Mouse (Mus musculus): Measurements from ENCODE around the gene Exoc8. TPM values are rescaled to one million over a fixed set of nuclear protein-coding genes. Genes with fewer than 3 reads are reported as not detected.
A peak's percentile ranks its signal among the peaks of the same experiment; 100 is the strongest.

The Exoc8 gene
- 0.10 and 0.18 TPM in 2 replicates for polyA plus RNA-seq (2012)

- no peak for TF ChIP-seq TAL1 (IDR thresholded peaks at IDR 0.05; ENCODE audit: low read length)
- peak within 1 kb of the TSS; percentile 86 for H3K4me3 ChIP-seq (replicated peaks)
- peaks cover 55% of the 10 kb centered on the region for H3K4me1 ChIP-seq (ENCODE audit: control insufficient read depth)
- H3K27me3 ChIP-seq (ENCODE audit: control insufficient read depth), result no peaks in the 10 kb centered on the region
- H3K36me3 ChIP-seq (ENCODE audit: control insufficient read depth), result peaks cover 77% of the 10 kb centered on the region
- H3K9me3 ChIP-seq (ENCODE audit: control insufficient read depth, low read length), result no peaks in the 10 kb centered on the region
Observed at GRCm38 (mm10) chr8:124897386-124898250, at the start of gene Exoc8, which contains the start of gene Sprtn. Gene Exoc8, minus strand, starts transcription at chr8:124897705. Gene Sprtn, plus strand, starts transcription at chr8:124897886.

- Histone ChIP-seq H3K36me3 (ENCODE audit: control insufficient read depth) (peaks cover 12% of the 10 kb centered on the region), H3K9me3 (ENCODE audit: control insufficient read depth, low read length) (no peaks in the 10 kb centered on the region), H3K27me3 (ENCODE audit: control insufficient read depth) (peaks cover 31% of the 10 kb centered on the region), H3K4me3 (replicated peaks) (no peak overlapping the region), H3K4me1 (ENCODE audit: control insufficient read depth) (peaks cover 27% of the 10 kb centered on the region)
- TF ChIP-seq GATA1 (IDR thresholded peaks at IDR 0.05; ENCODE audit: low read length) (no peak), TAL1 (IDR thresholded peaks at IDR 0.05; ENCODE audit: low read length) (no peak)
Observed at GRCm38 (mm10) chr8:124944406-124944805, 46.9 kb upstream of the Exoc8 start.

GRCm38 (mm10) chr8:124943801-124944200 is 46.3 kb upstream of the Exoc8 start:
- Histone ChIP-seq H3K36me3 (ENCODE audit: control insufficient read depth) (peaks cover 16% of the 10 kb centered on the region), H3K27me3 (ENCODE audit: control insufficient read depth) (peaks cover 28% of the 10 kb centered on the region), H3K9me3 (ENCODE audit: control insufficient read depth, low read length) (no peaks in the 10 kb centered on the region), H3K4me3 (replicated peaks) (no peak overlapping the region), H3K4me1 (ENCODE audit: control insufficient read depth) (peaks cover 25% of the 10 kb centered on the region)
- TF ChIP-seq TAL1 (IDR thresholded peaks at IDR 0.05; ENCODE audit: low read length), result no peak

GRCm38 (mm10) chr8:124937293-124937692 is 39.8 kb upstream of the Exoc8 start:
- Histone ChIP-seq H3K4me3 (replicated peaks) (no peak overlapping the region), H3K36me3 (ENCODE audit: control insufficient read depth) (peaks cover 12% of the 10 kb centered on the region)
- no peak for TF ChIP-seq GATA1 (IDR thresholded peaks at IDR 0.05; ENCODE audit: low read length)

GRCm38 (mm10) chr8:124936699-124937098 is 39.2 kb upstream of the Exoc8 start:
- Histone ChIP-seq H3K4me1 (ENCODE audit: control insufficient read depth) (no peaks in the 10 kb centered on the region), H3K9me3 (ENCODE audit: control insufficient read depth, low read length) (no peaks in the 10 kb centered on the region), H3K27me3 (ENCODE audit: control insufficient read depth) (no peaks in the 10 kb centered on the region), H3K4me3 (replicated peaks) (no peak overlapping the region), H3K36me3 (ENCODE audit: control insufficient read depth) (peaks cover 11% of the 10 kb centered on the region)
- TF ChIP-seq GATA1 (IDR thresholded peaks at IDR 0.05; ENCODE audit: low read length), result no peak
- no peak for TF ChIP-seq TAL1 (IDR thresholded peaks at IDR 0.05; ENCODE audit: low read length)

More at GRCm38 (mm10) chr8:124937293-124937692, 39.8 kb upstream of the Exoc8 start:
- no peaks in the 10 kb centered on the region for H3K4me1 ChIP-seq (ENCODE audit: control insufficient read depth)
- no peaks in the 10 kb centered on the region for H3K9me3 ChIP-seq (ENCODE audit: control insufficient read depth, low read length)
- no peaks in the 10 kb centered on the region for H3K27me3 ChIP-seq (ENCODE audit: control insufficient read depth)

GRCm38 (mm10) chr8:124935116-124935515 is 37.6 kb upstream of the Exoc8 start:
- no peaks in the 10 kb centered on the region for H3K27me3 ChIP-seq (ENCODE audit: control insufficient read depth)
- H3K4me3 ChIP-seq (replicated peaks), result no peak overlapping the region
- TF ChIP-seq TAL1 (IDR thresholded peaks at IDR 0.05; ENCODE audit: low read length) (no peak), GATA1 (IDR thresholded peaks at IDR 0.05; ENCODE audit: low read length) (no peak)
- no peaks in the 10 kb centered on the region; the same call in 1 of the 2 replicates for H3K9me3 ChIP-seq (ENCODE audit: control insufficient read depth, low read length)
- peaks cover 2% of the 10 kb centered on the region; the same call in 1 of the 2 replicates for H3K4me1 ChIP-seq (ENCODE audit: control insufficient read depth)
- H3K36me3 ChIP-seq (ENCODE audit: control insufficient read depth), result peaks cover 5% of the 10 kb centered on the region; the same call in 1 of the 2 replicates

GRCm38 (mm10) chr8:124932435-124932834 is 34.9 kb upstream of the Exoc8 start:
- H3K36me3 ChIP-seq (ENCODE audit: control insufficient read depth), result no peaks in the 10 kb centered on the region; the same call in 1 of the 2 replicates
- H3K4me1 ChIP-seq (ENCODE audit: control insufficient read depth), result peaks cover 3% of the 10 kb centered on the region; the same call in 1 of the 2 replicates
- no peak for TF ChIP-seq TAL1 (IDR thresholded peaks at IDR 0.05; ENCODE audit: low read length)
- no peak for TF ChIP-seq GATA1 (IDR thresholded peaks at IDR 0.05; ENCODE audit: low read length)
- no peaks in the 10 kb centered on the region for H3K27me3 ChIP-seq (ENCODE audit: control insufficient read depth)
- no peak overlapping the region for H3K4me3 ChIP-seq (replicated peaks)
- H3K9me3 ChIP-seq (ENCODE audit: control insufficient read depth, low read length), result no peaks in the 10 kb centered on the region; the same call in 1 of the 2 replicates

- no peak for TF ChIP-seq TAL1 (IDR thresholded peaks at IDR 0.05; ENCODE audit: low read length)
- TF ChIP-seq GATA1 (IDR thresholded peaks at IDR 0.05; ENCODE audit: low read length), result no peak
- no peak overlapping the region for H3K4me3 ChIP-seq (replicated peaks)
- no peaks in the 10 kb centered on the region; the same call in 1 of the 2 replicates for H3K9me3 ChIP-seq (ENCODE audit: control insufficient read depth, low read length)
- no peaks in the 10 kb centered on the region for H3K27me3 ChIP-seq (ENCODE audit: control insufficient read depth)
- H3K4me1 ChIP-seq (ENCODE audit: control insufficient read depth), result peaks cover 12% of the 10 kb centered on the region
- no peaks in the 10 kb centered on the region; the same call in 1 of the 2 replicates for H3K36me3 ChIP-seq (ENCODE audit: control insufficient read depth)
Observed at GRCm38 (mm10) chr8:124930649-124931048, 33.1 kb upstream of the Exoc8 start.

GRCm38 (mm10) chr8:124930086-124930485 is 32.6 kb upstream of the Exoc8 start:
- Histone ChIP-seq H3K9me3 (ENCODE audit: control insufficient read depth, low read length) (no peaks in the 10 kb centered on the region; the same call in 1 of the 2 replicates), H3K36me3 (ENCODE audit: control insufficient read depth) (no peaks in the 10 kb centered on the region; the same call in 1 of the 2 replicates), H3K4me1 (ENCODE audit: control insufficient read depth) (peaks cover 18% of the 10 kb centered on the region), H3K4me3 (replicated peaks) (no peak overlapping the region), H3K27me3 (ENCODE audit: control insufficient read depth) (no peaks in the 10 kb centered on the region)
- TF ChIP-seq GATA1 (IDR thresholded peaks at IDR 0.05; ENCODE audit: low read length) (no peak), TAL1 (IDR thresholded peaks at IDR 0.05; ENCODE audit: low read length) (no peak)

Data from erythroblast, embryonic 14.5 days (primary cell).